Mouse (Mus musculus): Measurements from ENCODE around the gene Slfn5. TPM values are rescaled to one million over a fixed set of nuclear protein-coding genes. Genes with fewer than 3 reads are reported as not detected.

Gene Slfn5
- total and polyA plus RNA-seq, 3 experiments = 0.07 to 0.17 (median 0.11) TPM

- Histone ChIP-seq H3K9ac (ENCODE audit: insufficient read depth, low read depth) (no peak overlapping the region), H3K27me3 (replicated peaks) (no peaks in the 10 kb centered on the region), H3K4me2 (ENCODE audit: insufficient read depth, low read depth, poor library complexity, severe bottlenecking) (no peak overlapping the region), H3K9me3 (replicated peaks; ENCODE audit: low read length) (peaks cover 12% of the 10 kb centered on the region), H3K36me3 (replicated peaks in 1 of 2; ENCODE audit: control insufficient read depth in 1 of 2, insufficient read depth in 1 of 2, low read length in 1 of 2) (peaks cover 10 to 31% of the 10 kb centered on the region in 2 experiments), H3K4me1 (ENCODE audit: control insufficient read depth in 1 of 2, insufficient read depth in 2 of 2) (peaks cover under 1 to 21% of the 10 kb centered on the region in 2 experiments), H3K79me2 (replicated peaks; ENCODE audit: control insufficient read depth, extremely low read depth, insufficient read depth, poor library complexity, severe bottlenecking) (0 out of 2 replicates have a peak, but pooled peaks cover 2% of the 10 kb centered on the region), H3K4me3 (replicated peaks in 1 of 3; ENCODE audit: low read depth in 2 of 3, low read length in 2 of 3, poor library complexity in 1 of 3) (no peak overlapping the region), H3K27ac (ENCODE audit: insufficient read depth, low read depth) (no peak overlapping the region)
- TF ChIP-seq NELFE (IDR thresholded peaks at IDR 0.05; ENCODE audit: low read depth, low read length) = no peak
- TF ChIP-seq BHLHE40 (IDR thresholded peaks at IDR 0.05; ENCODE audit: low read depth, low read length) = no peak
- no peak for TF ChIP-seq MAX (IDR thresholded peaks at IDR 0.05; ENCODE audit: low read length)
- TF ChIP-seq USF1 (IDR thresholded peaks at IDR 0.05; ENCODE audit: low read depth, low read length) = no peak
- TF ChIP-seq MAFK (IDR thresholded peaks at IDR 0.05; ENCODE audit: insufficient replicate concordance, low read length) = no peak
- no peak for TF ChIP-seq KAT2A (IDR thresholded peaks at IDR 0.05; ENCODE audit: insufficient replicate concordance, low read length)
- TF ChIP-seq ETS1 (conservative IDR thresholded peaks at IDR 0.05; ENCODE audit: low read depth, low read length) = no peak
- TF ChIP-seq ZKSCAN1 (IDR thresholded peaks at IDR 0.05; ENCODE audit: borderline replicate concordance, low read depth, low read length) = no peak
- no peak for TF ChIP-seq JUND (conservative IDR thresholded peaks at IDR 0.05; ENCODE audit: low read depth, low read length)
- no peak for TF ChIP-seq GABPA (IDR thresholded peaks at IDR 0.05; ENCODE audit: insufficient replicate concordance, low read depth, low read length)
- no peak for TF ChIP-seq JUN (IDR thresholded peaks at IDR 0.05; ENCODE audit: insufficient read depth, low read depth, low read length)
- TF ChIP-seq MYC (IDR thresholded peaks at IDR 0.05; ENCODE audit: low read depth, low read length) = no peak
- TF ChIP-seq USF2 (conservative IDR thresholded peaks at IDR 0.05; ENCODE audit: low read depth, low read length) = no peak
- no peak for TF ChIP-seq RCOR1 (conservative IDR thresholded peaks at IDR 0.05; ENCODE audit: low read depth, low read length)
- no peak for TF ChIP-seq SMC3 (IDR thresholded peaks at IDR 0.05; ENCODE audit: low read depth, low read length)
- no peak for TF ChIP-seq POLR2A (IDR thresholded peaks at IDR 0.05; ENCODE audit: low read depth, low read length)
- TF ChIP-seq MXI1 (IDR thresholded peaks at IDR 0.05; ENCODE audit: low read depth, low read length) = no peak
- dilution Hi-C loops (cut with MboI; ENCODE audit: extremely low pct_ligation_motif_present, extremely low pct_unique_long_range_greater_than_20kb, low sequenced_read_pairs) = no loop called here
- DNase-seq (ENCODE audit: extremely low read depth) = no peak
- in situ Hi-C loops (cut with MboI; ENCODE audit: low pct_ligation_motif_present, low pct_unique_long_range_greater_than_20kb, low sequenced_read_pairs) = no loop called here
These were observed 36.5 kb downstream of the Slfn5 start for GRCm38 (mm10) chr11:82987621-82988020.

- no peak overlapping the region for H3K4me3 ChIP-seq (replicated peaks in 1 of 3; ENCODE audit: low read depth in 2 of 3, low read length in 2 of 3, poor library complexity in 1 of 3)
- peaks cover 7% of the 10 kb centered on the region for H3K9me3 ChIP-seq (replicated peaks; ENCODE audit: low read length)
- H3K4me2 ChIP-seq (ENCODE audit: insufficient read depth, low read depth, poor library complexity, severe bottlenecking) = no peak overlapping the region
- no peaks in the 10 kb centered on the region for H3K27me3 ChIP-seq (replicated peaks)
- peaks cover 6 to 20% of the 10 kb centered on the region in 2 experiments for H3K36me3 ChIP-seq (replicated peaks in 1 of 2; ENCODE audit: control insufficient read depth in 1 of 2, insufficient read depth in 1 of 2, low read length in 1 of 2)
- in situ Hi-C loops (cut with MboI; ENCODE audit: low pct_ligation_motif_present, low pct_unique_long_range_greater_than_20kb, low sequenced_read_pairs) (no loop called here), dilution Hi-C loops (cut with MboI; ENCODE audit: extremely low pct_ligation_motif_present, extremely low pct_unique_long_range_greater_than_20kb, low sequenced_read_pairs) (no loop called here)
- H3K9ac ChIP-seq (ENCODE audit: insufficient read depth, low read depth) = no peak overlapping the region
- no peak for TF ChIP-seq KAT2A (IDR thresholded peaks at IDR 0.05; ENCODE audit: insufficient replicate concordance, low read length)
- TF ChIP-seq CHD1 (IDR thresholded peaks at IDR 0.05; ENCODE audit: low read depth, low read length) = no peak
- TF ChIP-seq ZMIZ1 (IDR thresholded peaks at IDR 0.05; ENCODE audit: low read depth, low read length) = no peak
- no peak for TF ChIP-seq HCFC1 (IDR thresholded peaks at IDR 0.05; ENCODE audit: low read depth, low read length)
- 0 out of 2 replicates have a peak, but pooled peaks cover 2% of the 10 kb centered on the region for H3K79me2 ChIP-seq (replicated peaks; ENCODE audit: control insufficient read depth, extremely low read depth, insufficient read depth, poor library complexity, severe bottlenecking)
- no peak overlapping the region for H3K27ac ChIP-seq (ENCODE audit: insufficient read depth, low read depth)
- DNase-seq (ENCODE audit: extremely low read depth) = no peak
- H3K4me1 ChIP-seq (ENCODE audit: control insufficient read depth in 1 of 2, insufficient read depth in 2 of 2) = peaks cover 2 to 28% of the 10 kb centered on the region in 2 experiments
These were observed 38.2 kb downstream of the Slfn5 start for GRCm38 (mm10) chr11:82989357-82989756.
